Mouse (Mus musculus): ENCODE results near the gene Nudt19.
"Not testable (repeated sequence)": the region's sequence is repeated elsewhere in the genome, so short reads cannot be mapped to it uniquely, and the experiment has no call there.

The Nudt19 gene

DNA sequence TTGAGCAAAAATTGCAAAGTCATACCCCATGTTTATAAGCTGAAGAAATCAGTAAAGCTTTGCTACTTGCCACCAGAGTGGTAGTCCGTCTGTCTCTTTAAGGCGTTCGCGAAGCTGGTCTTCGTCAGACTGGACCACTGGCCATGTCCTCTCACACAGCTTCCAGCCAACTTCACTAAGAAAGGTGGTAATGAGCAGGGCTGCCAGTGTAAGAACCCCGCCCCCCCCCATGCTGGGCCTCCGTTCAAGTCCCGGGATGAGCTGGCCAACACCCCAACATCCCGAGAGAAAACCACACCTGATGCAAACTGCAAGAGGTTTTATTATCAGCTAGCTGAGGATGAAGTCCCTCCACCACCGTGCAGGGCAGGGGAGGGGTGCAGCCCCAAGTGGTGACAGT, 8.8 kb upstream of the Nudt19 start:
- not testable (repeated sequence) for DNase-seq

DNA sequence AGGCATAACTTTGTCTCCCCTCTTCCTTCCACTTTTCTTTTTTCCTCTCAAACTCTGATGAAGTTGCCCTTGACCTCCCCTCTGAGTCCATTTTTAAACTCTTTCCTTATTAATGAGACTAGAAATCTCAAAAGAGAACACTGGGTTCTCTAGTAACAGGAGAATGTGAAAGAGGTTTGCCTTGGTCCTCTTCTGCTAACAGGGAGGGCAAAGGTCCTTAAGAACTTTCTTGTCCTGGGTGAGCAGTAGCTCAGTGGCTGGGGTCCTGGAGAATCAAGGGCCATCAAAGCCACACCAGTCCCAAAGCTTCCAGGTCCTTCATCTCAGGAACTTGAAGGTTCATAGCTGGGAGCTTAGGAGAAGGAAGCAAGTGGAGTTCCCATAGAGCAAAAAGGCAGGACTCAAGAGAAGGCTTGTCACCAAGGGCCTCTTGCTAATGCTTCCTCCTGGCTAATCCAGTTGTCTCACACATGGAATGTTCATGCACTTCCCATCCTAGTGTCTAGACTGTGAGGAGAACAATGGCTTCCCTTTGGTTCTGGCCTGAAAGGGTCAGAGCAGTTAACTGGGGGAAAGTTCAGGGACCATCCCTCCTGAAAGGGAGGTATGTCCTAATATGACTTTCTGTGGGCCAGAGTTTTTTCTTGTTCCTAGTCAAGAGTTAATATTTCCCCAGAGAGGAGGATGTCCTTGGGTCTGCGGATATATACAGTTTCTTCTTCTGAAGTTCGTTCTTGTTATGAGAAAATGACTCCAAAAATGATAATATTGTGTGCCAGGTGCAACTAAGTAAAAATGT, 8.2 kb upstream of the Nudt19 start:
- no peak for DNase-seq

DNA sequence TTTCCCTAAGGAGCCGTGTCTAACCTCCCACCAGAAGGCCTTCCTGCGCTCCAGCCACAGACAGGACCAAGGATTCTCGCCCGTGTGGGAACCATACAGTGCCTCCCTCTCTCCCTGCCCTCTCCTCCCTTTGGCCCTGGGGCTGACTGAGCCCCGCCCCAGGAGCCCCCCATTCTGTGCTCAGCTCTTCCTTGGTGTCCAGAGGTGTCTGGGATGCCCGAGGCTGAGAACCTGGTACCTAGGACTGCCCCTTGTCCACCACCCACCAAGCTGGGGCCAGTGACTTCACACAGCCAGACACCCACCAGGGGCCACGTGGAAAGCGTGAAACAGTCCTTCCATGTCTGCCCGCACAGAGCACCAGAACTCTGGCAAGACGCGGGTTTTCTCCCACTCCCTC, 7.0 kb upstream of the Nudt19 start:
- DNase-seq: no peak

DNA sequence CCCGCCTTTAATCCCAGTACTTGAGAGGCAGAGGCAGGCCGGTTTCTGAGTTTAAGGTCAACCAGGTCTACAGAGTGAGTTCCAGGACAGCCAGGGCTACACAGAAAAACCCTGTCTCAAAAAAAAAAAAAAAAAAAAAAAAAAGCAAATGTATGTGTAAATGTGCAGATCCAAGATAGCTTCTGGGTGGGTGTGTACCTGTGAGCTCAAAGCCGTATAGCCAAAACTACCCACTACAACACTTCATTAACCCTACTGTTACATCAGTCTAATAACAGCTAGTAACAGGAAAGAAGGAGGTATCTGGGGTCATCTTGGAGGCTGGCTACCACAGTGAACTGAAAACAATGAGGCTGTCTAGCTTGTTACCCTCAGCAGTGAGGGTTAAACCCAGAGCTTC, 3.7 kb upstream of the Nudt19 start:
- DNase-seq: no peak

DNA sequence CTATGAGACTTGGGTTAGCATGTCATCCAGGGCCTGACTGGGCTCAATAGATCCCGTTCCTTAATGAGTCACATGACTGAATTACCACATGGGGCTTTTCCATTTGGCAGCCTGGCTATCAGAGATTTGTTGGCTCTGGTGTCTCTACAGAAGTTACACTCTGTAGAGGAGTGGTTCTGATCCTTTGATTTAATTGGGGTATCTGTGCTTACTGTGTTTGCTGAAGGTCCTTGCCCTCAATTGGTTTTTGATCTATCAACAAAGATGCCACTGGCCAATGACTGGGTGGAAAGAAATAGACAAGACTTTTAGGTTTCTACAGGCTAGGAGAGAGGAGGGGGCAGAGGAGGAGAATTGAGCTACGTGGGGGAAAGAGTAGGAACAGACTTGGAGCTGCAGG, 2.6 kb upstream of the Nudt19 start:
- no peak for DNase-seq

DNA sequence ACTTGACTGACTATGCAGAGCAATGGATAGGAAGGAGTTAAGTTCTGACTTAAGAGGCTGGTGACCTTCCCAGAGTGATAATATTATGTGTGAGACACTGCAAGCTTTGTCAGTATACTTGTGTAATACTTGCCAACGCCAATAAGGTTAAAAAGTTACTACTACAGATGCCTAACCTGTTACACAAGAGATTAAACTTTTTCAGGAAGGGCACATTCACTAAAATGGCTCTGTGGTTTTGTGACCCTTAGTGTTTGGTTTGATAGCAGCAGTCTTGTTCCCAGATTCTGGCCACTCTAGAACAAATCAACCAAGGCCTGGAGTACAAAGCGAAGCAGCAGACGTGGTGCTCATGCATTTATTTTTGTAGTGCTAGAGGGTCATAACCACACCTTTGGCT, 1.5 kb upstream of the Nudt19 start:
- DNase-seq: no peak

DNA sequence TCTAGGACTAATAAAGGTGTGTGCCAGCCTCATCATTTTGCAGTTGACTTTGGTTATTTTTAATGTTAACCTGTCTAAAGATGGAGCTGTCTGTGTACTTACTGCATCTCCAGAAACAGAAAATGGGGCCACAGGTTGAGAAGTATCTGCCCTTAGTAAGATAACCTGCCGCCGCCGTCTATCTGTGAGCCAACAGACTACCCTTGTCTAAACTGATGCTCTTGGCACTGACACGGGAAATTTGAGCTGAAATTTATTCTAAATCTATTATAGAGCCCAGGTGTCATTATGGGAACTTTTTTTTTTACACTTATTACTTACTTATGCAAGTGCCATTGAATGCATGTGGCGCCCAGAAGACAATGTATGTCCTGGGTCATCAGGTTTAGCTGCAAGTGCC, 801 bp upstream of the Nudt19 start:
- no peak for DNase-seq

DNA sequence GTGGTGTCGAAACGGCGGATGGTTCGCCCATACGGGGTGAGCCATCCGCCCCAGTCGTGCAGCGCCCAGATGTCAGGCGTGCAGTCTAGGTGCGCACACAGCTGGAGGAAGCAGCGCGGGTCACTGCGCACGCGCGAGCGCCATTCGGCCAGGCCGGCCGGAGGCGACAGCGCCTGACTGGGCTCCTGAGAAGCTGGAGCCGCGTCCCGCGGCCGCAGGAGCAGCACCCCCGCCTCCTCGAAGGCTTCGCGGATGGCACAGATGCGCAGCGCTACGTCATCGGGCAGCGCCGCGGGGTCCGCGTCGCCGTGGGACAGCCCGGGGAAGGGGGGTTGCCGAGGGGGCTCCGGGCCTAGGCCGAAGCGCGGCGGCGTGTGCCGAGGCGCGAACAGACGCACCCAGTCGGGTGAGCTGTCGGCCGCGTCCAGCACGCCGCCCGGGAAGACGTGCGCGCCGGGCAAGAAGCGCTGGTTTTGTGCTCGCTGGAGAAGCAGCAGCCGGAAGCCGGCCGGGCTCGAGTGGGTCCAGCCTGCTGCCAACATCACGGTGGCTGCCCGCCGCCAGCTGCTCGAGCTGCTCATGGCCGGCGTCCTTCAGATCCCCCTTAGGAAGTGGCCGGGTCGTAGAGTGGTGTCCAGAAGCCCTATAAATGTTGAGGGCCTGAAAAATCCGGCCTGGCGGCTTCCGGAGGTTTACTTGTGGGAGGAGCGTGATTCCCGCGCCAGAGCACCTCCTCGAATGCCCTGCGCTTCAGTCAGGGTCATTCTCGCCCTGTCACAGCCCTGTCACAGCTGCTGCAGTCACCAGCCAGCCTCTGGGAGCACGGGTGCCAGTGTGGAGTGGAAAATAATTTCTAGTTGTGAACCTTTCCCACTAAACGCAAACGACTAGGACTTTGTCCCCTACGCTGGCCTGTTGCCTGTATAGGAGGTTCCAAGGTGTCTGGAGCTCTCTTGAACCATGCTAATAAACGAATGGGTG, 590 bp downstream of the Nudt19 start:
- peak; percentile 95 for DNase-seq

DNA sequence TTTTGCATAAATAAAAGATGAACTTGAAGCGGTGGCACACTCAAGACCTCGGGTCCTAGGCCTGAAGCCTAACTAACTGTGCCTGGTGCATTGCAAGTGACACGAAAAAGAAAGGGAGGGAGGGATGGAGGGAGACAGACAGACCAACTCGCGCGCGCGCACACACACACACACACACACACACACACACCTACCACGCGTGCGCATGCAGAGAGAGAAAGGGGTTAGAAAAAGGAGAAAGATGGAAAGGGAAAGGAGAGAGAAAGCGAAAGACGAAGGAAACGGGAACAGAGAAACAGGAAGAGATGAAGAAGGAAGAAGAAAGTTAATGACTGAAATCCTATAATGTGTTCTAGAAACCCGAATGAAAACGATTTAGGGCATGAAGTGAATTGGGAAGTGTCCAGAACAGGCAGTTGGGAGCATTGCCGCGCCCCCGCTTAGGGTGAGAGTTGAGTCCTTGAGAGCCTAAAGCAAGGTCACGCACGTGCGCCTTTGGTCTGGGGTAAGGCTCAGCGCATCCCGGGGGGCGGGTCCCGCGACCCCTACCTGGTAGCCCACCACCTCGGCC, 1.4 kb downstream of the Nudt19 start:
- DNase-seq: peak; percentile 71

DNA sequence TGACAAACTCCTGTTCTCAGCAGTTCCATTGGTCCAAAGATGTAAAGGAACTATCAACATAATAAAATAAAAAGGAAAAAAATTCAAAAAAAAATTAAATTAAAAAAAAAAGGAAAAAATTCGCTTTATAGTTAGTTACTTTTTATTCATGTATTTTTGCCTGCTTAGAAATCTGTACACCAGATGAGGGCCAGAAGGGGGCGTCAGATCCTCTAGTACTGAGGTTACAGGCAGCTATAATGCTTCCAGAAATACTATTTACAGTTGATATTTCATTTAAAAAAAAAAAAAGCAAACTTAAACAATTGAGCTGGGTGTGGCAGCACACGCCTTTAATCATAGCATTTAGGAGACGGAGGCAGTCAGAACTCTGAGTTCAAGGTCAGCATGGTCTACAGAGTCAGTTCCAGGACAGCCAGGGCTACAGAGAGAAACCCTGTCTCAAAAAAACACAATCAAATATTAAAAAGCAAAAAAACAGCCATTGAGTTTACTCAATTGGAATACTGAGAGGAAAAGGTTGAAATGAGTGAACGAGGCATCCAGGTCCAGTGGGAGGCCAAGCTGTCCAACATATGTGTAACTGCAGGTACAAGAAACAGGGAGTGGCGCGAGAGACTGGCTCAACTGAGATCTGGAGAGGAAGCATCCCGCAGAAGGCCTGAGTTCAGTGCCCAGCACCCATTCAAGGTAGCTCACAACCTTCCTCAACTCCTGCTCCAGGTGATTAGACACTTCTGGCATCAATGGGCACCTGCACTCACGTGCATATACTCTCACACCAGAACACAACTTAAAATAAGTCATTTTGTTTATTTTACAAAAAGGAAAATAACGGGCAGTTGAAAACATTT, 2.1 kb downstream of the Nudt19 start:
- DNase-seq: peak; percentile 32

DNA sequence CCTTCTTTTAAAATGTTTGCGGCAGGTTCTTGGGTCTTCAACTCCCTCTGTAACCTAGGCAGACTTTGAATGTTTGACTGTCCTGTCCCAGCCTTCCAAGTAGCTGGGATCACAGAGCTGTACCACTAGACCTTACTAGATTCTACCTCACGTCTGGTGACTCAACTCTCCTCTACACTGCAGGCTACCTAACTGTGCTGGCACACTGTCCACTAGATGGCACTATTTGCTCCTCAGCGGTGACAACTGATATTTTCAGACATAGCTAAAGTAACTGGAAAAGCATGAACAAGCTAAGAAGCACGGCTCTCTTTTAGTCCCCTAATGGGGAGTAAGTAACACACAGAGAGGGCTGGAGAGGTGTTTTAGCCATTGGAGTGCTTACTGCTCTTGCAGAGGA, 10.2 kb downstream of the Nudt19 start:
- peak; percentile 78 for DNase-seq

DNA sequence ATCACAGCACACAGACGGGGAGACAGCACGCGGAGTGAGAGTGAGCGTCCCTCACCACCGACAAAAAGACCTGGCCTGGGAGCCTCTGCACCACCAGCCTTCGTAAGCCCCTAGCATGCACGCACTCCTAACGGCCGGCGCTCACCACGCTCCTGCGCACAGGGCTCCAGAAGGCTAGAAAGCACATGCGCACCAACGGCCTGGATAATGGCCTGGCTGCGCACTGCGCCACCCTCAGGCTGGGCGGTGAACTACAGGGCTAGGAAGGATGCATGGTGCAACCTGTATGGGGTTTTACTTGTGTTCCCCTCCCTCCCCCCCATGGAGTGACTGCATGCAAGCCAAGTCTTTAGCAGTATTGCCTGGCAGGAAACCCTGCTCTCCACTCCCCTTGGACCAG, 18.5 kb downstream of the Nudt19 start, which contains the start of gene Tdrd12:
Tdrd12 (minus strand) TSS at position 184 of the 400 bp plus-strand sequence.
- DNase-seq: no peak

DNA sequence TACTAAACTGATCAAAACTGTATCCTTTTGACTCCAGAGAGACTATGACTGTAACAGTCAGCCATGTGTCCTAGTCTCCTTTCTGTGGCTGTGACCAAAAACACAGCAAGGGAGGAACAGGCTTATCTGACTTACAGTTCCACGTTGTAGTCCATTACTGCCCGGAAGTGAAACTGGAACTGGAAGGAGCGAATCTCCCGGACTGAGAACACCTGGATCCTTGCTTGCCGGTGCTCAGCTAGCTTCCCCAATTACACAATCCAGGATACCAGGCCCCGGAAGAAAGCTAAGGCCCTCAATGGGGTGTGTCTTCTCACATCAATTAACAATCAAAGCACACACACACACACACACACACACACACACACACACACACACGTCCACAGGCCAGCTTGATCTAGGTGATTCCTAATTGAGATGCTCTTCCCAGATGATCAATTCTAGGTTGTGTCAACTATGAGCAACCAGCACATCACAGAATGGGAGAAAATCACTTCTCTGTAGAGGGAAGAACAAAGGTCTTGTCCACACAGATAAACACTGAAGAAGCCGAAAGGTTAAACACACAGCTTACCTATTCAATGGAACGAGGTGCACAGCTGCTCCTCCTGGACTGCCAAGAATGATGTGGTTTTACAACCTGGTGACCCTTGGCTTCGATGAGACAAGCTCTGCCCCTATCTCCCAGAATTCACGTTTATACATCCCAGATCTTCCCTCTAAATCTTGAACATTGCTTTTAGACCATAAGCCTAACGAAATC, 20.2 kb downstream of the Nudt19 start:
- no peak for DNase-seq

DNA sequence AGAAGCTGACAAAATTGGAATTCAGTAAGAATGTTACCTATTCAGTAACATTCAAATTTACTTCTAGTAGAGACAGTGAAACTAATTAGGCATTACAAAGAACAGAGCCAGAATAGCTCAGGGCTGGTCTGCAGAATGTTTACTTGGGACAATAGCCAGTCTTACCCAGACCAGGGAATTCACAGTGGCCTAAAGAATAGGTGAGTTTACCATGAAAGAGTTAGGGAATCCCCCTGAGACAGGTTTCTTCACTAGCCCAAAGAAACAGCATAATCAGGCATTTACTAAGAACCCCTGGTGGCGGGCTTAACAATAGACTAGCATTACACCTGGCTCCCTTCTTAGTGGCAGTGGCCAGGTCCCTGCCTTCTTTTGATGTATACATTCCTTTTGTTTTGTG, 25.6 kb downstream of the Nudt19 start:
- DNase-seq: not testable (repeated sequence)

DNA sequence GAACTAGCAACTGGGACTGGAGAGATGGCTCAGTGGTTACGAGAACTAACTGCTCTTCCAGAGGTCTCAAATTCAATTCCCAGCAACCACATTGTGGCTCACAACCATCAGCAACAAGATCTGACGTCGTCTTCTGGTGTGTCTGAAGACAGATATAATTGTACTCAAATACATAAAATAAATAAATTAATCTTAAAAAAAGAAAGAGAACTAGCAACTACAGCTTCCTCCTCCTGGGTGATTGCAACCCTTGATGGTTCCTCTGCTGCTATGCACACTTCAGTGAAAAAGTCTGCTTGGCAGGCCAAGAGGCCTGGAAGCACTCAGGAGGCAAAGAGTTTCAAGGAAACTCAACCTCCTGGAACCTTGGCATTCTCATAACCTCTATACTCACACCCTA, 26.1 kb downstream of the Nudt19 start:
- DNase-seq: no peak

DNA sequence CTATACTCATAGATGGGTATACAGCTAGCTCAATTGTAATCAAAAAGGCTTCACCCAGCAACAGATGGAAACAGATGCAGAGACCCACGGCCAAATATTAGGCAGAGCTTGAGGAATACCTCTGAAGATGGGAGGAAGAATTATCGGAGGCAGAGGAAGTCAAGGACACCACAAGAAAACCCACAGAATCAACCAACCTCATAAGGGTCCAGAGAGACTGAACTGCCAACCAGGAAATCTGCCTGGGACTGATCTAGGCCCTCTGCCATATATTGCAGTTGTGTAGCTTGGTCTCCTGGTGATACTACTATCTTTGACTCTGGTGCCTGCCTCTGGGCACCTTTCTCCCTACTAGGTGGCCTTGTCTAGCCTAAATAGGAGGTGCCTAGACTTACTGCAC, 29.3 kb downstream of the Nudt19 start:
- DNase-seq: no peak

DNA sequence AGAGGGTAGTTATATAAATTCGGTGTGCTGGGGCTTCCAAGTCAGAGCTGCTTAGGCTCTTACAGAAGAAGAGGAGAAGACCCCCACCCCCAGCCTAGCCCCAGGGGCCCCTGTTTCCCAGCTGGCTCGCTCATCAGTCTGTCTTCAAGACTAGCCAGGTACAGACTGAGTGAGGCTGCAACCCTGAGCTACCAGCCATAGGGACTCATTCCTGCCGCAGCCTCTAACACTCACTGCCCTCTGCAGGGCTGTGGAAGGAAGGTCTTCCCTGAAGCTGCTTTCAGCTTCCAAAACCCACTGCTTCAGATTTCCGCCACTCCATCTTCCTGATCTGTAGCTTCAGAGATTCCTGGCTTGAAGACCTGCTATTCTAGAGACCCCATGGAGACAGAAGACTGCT, 54.1 kb downstream of the Nudt19 start:
- peak; percentile 36 for DNase-seq

DNA sequence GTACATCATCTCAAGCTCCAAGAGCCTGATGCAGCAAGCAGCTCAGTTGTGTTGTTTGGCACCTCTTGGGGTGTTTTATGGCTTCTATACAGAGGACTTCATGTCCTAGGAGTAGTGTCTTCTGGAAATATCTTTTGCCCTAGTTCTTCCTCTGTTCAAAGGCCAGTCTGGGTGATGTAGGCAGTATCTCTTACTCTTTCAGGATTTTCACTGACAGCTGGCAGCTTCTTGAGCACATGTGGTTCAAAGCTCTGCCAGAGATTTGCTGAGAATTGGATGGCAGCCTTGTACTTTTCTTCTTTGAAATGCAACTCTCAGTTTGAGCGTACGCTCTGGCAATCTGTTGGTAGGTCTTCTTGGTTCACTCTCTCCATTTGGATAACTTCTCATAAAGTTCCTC, 58.6 kb downstream of the Nudt19 start:
- no peak for DNase-seq

Data from retina, postnatal 1 day (tissue).